16 mouse cellular contexts compared by ENCODE assay signal in the genomic region with DNA sequence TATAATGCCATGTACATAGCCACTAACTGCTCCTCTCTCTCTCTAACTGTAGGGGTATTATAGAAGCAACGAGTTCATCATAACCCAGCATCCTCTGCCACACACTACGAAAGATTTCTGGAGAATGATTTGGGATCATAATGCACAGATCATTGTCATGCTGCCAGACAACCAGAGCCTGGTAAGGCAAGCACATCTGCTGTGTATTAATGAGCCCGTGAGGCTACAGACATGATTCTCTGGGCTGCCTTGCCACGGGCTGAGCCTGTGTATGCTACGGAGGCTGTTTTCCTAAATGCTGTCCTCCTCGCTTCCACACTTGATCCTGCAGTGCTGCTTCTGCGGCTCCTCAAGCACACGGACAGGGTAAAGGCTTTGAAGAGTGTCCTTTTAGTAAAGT.
A peak's percentile ranks its signal among the peaks of the same experiment; 100 is the strongest.
DNase-seq lines count a peak whose midpoint lies in the region; ATAC-seq and TF ChIP-seq lines count a peak whose summit lies in the region.
"Had no signal": no experiment of that assay in that cellular context is flagged by ENCODE, and none has a peak within 500 bp of the region (broad histone marks: within the 10 kb centered on the region; RNA-seq: fewer than 3 reads in every experiment).

No protein-coding gene starts in this region.

- H3K9ac ChIP-seq in hindbrain, embryonic 16.5 days (ENCODE audit: low read depth, low read length): no peak overlapping the region
- no peak overlapping the region for H3K9ac ChIP-seq in hindbrain, embryonic 11.5 days (ENCODE audit: low read depth, low read length)
- no peak overlapping the region for H3K9ac ChIP-seq in forebrain, embryonic 14.5 days (ENCODE audit: low read length)
- H3K9ac ChIP-seq in midbrain, embryonic 14.5 days (replicated peaks; ENCODE audit: low read length): no peak overlapping the region
- H3K9ac ChIP-seq: limb, embryonic 12.5 days had no signal

- H3K4me2 ChIP-seq in hindbrain, embryonic 16.5 days (ENCODE audit: low read length): no peak overlapping the region
- H3K4me2 ChIP-seq in hindbrain, embryonic 11.5 days (replicated peaks; ENCODE audit: low read depth, low read length): no peak overlapping the region
- H3K4me2 ChIP-seq in forebrain, embryonic 14.5 days (ENCODE audit: low read length): no peak overlapping the region
- H3K4me2 ChIP-seq in midbrain, embryonic 14.5 days (ENCODE audit: low read length): no peak overlapping the region
- H3K4me2 ChIP-seq: limb, embryonic 12.5 days had no signal

- ATAC-seq in hindbrain, embryonic 16.5 days: peak; percentile 70
- ATAC-seq in hindbrain, embryonic 11.5 days (ENCODE audit: low FRiP score): no peak
- peak; percentile 80 for ATAC-seq in forebrain, embryonic 14.5 days
- ATAC-seq in midbrain, embryonic 14.5 days (ENCODE audit: low FRiP score, low TSS enrichment): no peak

- whole genome bisulfite sequencing in hindbrain, embryonic 16.5 days: 47% methylated on average over 8 of the region's 8 CpGs
- WGBS in hindbrain, embryonic 11.5 days: 84% methylated on average over 8 of the region's 8 CpGs
- WGBS in forebrain, embryonic 14.5 days: 39% methylated on average over 8 of the region's 8 CpGs
- 70% methylated on average over 8 of the region's 8 CpGs for WGBS in midbrain, embryonic 14.5 days

- 0 out of 2 replicates have a peak overlapping the region, but pooled peaks have one; percentile 39 for H3K27ac ChIP-seq in hindbrain, embryonic 16.5 days (ENCODE audit: low read depth, low read length)
- no peak overlapping the region for H3K27ac ChIP-seq in hindbrain, embryonic 11.5 days (ENCODE audit: low read depth, low read length)
- H3K27ac ChIP-seq in forebrain, embryonic 14.5 days (ENCODE audit: low read depth, low read length): peak overlapping the region; percentile 64; the same call in 1 of the 2 replicates
- H3K27ac ChIP-seq in midbrain, embryonic 14.5 days (replicated peaks; ENCODE audit: low read depth, low read length): no peak overlapping the region
- H3K27ac ChIP-seq: limb, embryonic 12.5 days; macrophage had no signal

- no peak for TF ChIP-seq CTCF in brain, embryonic 14.5 days (IDR thresholded peaks at IDR 0.05; ENCODE audit: borderline replicate concordance, extremely low read depth, insufficient read depth, insufficient read length)

- peaks cover 2% of the 10 kb centered on the region; the same call in 1 of the 2 replicates for H3K4me1 ChIP-seq in hindbrain, embryonic 16.5 days (ENCODE audit: control insufficient read depth, insufficient read depth, low read depth, low read length)
- H3K4me1 ChIP-seq in hindbrain, embryonic 11.5 days (replicated peaks; ENCODE audit: control insufficient read depth, insufficient read depth, low read length): no peaks in the 10 kb centered on the region
- H3K4me1 ChIP-seq in forebrain, embryonic 14.5 days (ENCODE audit: control insufficient read depth, insufficient read depth, low read length): peaks cover 11% of the 10 kb centered on the region
- no peaks in the 10 kb centered on the region for H3K4me1 ChIP-seq in midbrain, embryonic 14.5 days (ENCODE audit: control insufficient read depth, insufficient read depth, low read length)
- H3K4me1 ChIP-seq: limb, embryonic 12.5 days had no signal

- no peak for DNase-seq in hindbrain, embryonic 11.5 days (ENCODE audit: low spot score)
- DNase-seq in brain, embryonic 14.5 days (ENCODE audit: low read depth): peak; percentile 85
- DNase-seq in forebrain, embryonic 14.5 days (ENCODE audit: low spot score): peak; percentile 81
- DNase-seq in midbrain, embryonic 14.5 days: peak; percentile 50
- DNase-seq in ovary, adult 18-20 months (ENCODE audit: low spot score): no peak
- DNase-seq in spleen, postnatal 14 days (ENCODE audit: low spot score in 2 of 2): no peak
- no peak for DNase-seq in frontal cortex, postnatal 14 days (ENCODE audit: low spot score in 2 of 2)
- DNase-seq: heart, postnatal 14 days; kidney, adult 11 months; kidney, postnatal 4 days; right cerebral cortex, postnatal 4 days; thymus, postnatal 14 days had no signal

- no peaks in the 10 kb centered on the region for H3K9me3 ChIP-seq in hindbrain, embryonic 16.5 days (ENCODE audit: control insufficient read depth, low read length)
- H3K9me3 ChIP-seq in hindbrain, embryonic 11.5 days (ENCODE audit: control insufficient read depth, low read length): no peaks in the 10 kb centered on the region
- H3K9me3 ChIP-seq in forebrain, embryonic 14.5 days (replicated peaks; ENCODE audit: control insufficient read depth, low read length): no peaks in the 10 kb centered on the region
- no peaks in the 10 kb centered on the region for H3K9me3 ChIP-seq in midbrain, embryonic 14.5 days (ENCODE audit: control insufficient read depth, low read length)
- H3K9me3 ChIP-seq: limb, embryonic 12.5 days had no signal

- peaks cover 5% of the 10 kb centered on the region for H3K36me3 ChIP-seq in hindbrain, embryonic 16.5 days (ENCODE audit: control insufficient read depth, insufficient read depth, low read length)
- H3K36me3 ChIP-seq in hindbrain, embryonic 11.5 days (ENCODE audit: control insufficient read depth, insufficient read depth, low read length): no peaks in the 10 kb centered on the region
- H3K36me3 ChIP-seq in forebrain, embryonic 14.5 days (ENCODE audit: control insufficient read depth, insufficient read depth, low read length): peaks cover 9% of the 10 kb centered on the region; the same call in 1 of the 2 replicates
- peaks cover 17% of the 10 kb centered on the region; the same call in 1 of the 2 replicates for H3K36me3 ChIP-seq in midbrain, embryonic 14.5 days (ENCODE audit: control insufficient read depth, insufficient read depth, low read length)

- no peaks in the 10 kb centered on the region for H3K27me3 ChIP-seq in hindbrain, embryonic 16.5 days (replicated peaks; ENCODE audit: control insufficient read depth, insufficient read depth, low read length)
- no peaks in the 10 kb centered on the region for H3K27me3 ChIP-seq in hindbrain, embryonic 11.5 days (ENCODE audit: control insufficient read depth, insufficient read depth, low read length)
- H3K27me3 ChIP-seq in forebrain, embryonic 14.5 days (replicated peaks; ENCODE audit: control insufficient read depth, insufficient read depth, low read length): no peaks in the 10 kb centered on the region
- no peaks in the 10 kb centered on the region for H3K27me3 ChIP-seq in midbrain, embryonic 14.5 days (ENCODE audit: control insufficient read depth, insufficient read depth, low read length)
- H3K27me3 ChIP-seq: limb, embryonic 12.5 days had no signal

- TF ChIP-seq POLR2A in brain, embryonic 14.5 days (IDR thresholded peaks at IDR 0.05; ENCODE audit: borderline replicate concordance, extremely low read depth, insufficient read depth, insufficient read length, poor library complexity, severe bottlenecking): no peak

- H3K4me3 ChIP-seq in hindbrain, embryonic 16.5 days (ENCODE audit: low read length): no peak overlapping the region
- H3K4me3 ChIP-seq in hindbrain, embryonic 11.5 days (ENCODE audit: low read depth, low read length): no peak overlapping the region
- no peak overlapping the region for H3K4me3 ChIP-seq in forebrain, embryonic 14.5 days (ENCODE audit: low read depth, low read length)
- no peak overlapping the region for H3K4me3 ChIP-seq in midbrain, embryonic 14.5 days (replicated peaks; ENCODE audit: low read depth, low read length)
- H3K4me3 ChIP-seq: erythroblast, embryonic 14.5 days; limb, embryonic 12.5 days had no signal

Comparison
In these comparisons a context has a peak if more than half of its experiments do, and no peak if none do; other contexts are left out.
1. ATAC-seq: peak in hindbrain, embryonic 16.5 days (single experiment) and forebrain, embryonic 14.5 days (single experiment); none in hindbrain, embryonic 11.5 days (single experiment) and midbrain, embryonic 14.5 days (single experiment).
2. H3K27ac ChIP-seq: peak in hindbrain, embryonic 16.5 days (single experiment) and forebrain, embryonic 14.5 days (single experiment); none in hindbrain, embryonic 11.5 days (single experiment) and midbrain, embryonic 14.5 days (single experiment).
3. DNase-seq: peak in brain, embryonic 14.5 days (single experiment), forebrain, embryonic 14.5 days (single experiment) and midbrain, embryonic 14.5 days (single experiment); none in hindbrain, embryonic 11.5 days (single experiment), ovary, adult 18-20 months (single experiment), spleen, postnatal 14 days (0 of 2) and frontal cortex, postnatal 14 days (0 of 2).